Mouse (Mus musculus): Measurements from ENCODE around the gene Mfap1a.

Mfap1a gene

DNA sequence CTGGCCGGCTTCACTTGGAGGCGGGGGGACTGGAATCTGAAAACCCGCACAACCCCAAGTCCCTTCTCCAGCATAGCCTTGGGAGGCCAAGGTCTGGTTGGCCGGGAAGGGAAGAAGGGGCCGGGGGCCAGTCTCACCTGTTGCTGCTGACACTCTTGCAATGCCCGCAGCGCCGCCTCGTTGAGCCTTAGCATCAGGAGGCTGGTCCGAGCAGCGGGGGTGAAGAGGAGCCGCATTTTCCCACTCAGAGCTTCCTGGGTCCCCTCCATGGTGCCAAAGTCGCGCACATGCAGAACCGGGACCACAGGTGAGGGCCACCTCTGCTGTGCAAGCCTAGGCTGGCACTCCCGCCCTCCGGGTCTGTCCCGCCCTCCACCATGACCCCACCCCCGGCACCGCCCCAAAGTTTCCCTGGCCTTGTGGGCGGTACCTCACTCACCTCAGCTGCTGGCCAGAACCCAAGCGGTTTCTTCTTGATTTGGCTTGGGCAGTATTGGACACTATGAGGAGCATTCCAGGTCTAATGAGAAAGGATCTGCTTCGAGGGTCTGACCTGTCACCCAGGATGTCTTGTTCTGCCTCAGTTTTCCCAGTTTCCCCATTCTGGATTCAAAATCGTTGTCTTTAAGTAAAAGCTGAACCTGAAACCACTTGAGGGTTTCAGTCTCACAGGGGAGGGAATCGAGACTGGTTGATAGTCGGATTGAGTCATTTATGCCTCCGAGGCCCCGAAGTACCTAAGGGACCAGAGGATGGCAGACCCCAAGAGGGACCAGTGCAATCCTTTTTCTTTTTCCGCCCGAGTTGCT, 64.0 kb downstream of the Mfap1a start:
- DNase-seq (ENCODE audit: low spot score in 2 of 2), result peak; percentile 70 to 74

Data from natural killer cell, adult 2 months (primary cell).